Mouse (Mus musculus) forebrain, embryonic 16.5 days (tissue): ENCODE results near the gene Mei1. TPM values are rescaled to one million over a fixed set of nuclear protein-coding genes. Genes with fewer than 3 reads are reported as not detected.

ENCODE experiments used
- ATAC-seq: fragments of 200-750 bp; cut with Nextera tagmentation; 2 replicates; pipeline ENCODE4 v1.8.0; 2017; ENCODE audit warnings: mild to moderate bottlenecking, moderate library complexity
- H3K27ac ChIP-seq: fragments of 300-500 bp; sonication (generic); 2 replicates; pipeline ENCODE4 v1.5.1; 2014; ENCODE audit warnings: low read length, control low read depth
- H3K27me3 ChIP-seq: fragments of 300-500 bp; sonication (generic); replicated peaks from 2 replicates; pipeline ENCODE4 v1.6.1; 2014; ENCODE audit warnings: low read length; ENCODE audit not compliant: control insufficient read depth, insufficient read depth
- H3K36me3 ChIP-seq: fragments of 300-500 bp; sonication (generic); 2 replicates; pipeline ENCODE4 v1.6.1; 2014; ENCODE audit not compliant: control insufficient read depth, insufficient read depth
- H3K4me1 ChIP-seq: fragments of 300-500 bp; sonication (generic); replicated peaks from 2 replicates; pipeline ENCODE4 v1.6.1; 2014; ENCODE audit warnings: low read length; ENCODE audit not compliant: control insufficient read depth, insufficient read depth
- H3K4me2 ChIP-seq: fragments of 300-500 bp; sonication (generic); 2 replicates; pipeline ENCODE4 v1.6.1; 2014; ENCODE audit warnings: mild to moderate bottlenecking, low read length, control low read depth
- H3K4me3 ChIP-seq: fragments of 300-500 bp; sonication (generic); replicated peaks from 2 replicates; pipeline ENCODE4 v1.5.1; 2014; ENCODE audit warnings: mild to moderate bottlenecking, low read length, control low read depth
- H3K9ac ChIP-seq: fragments of 300-500 bp; sonication (generic); replicated peaks from 2 replicates; pipeline ENCODE4 v1.6.1; 2014; ENCODE audit warnings: low read depth, low read length, control low read depth
- H3K9me3 ChIP-seq: fragments of 300-500 bp; sonication (generic); 2 replicates; pipeline ENCODE4 v1.6.1; 2016; ENCODE audit warnings: low read length; ENCODE audit not compliant: control insufficient read depth
- WGBS: fragments of 180-500 bp; shearing (Covaris S2); extraction: QIAGEN DNeasy Blood & Tissue Kit; methylation state at CpG from one replicate; pipeline ENCODE4 v1.1.7; 2014; 5-methylcytosine and 5-hydroxymethylcytosine counted together
- polyA plus RNA-seq: library from polyadenylated mRNA; unstranded; fragments of >200 nt; fragmentation: Nextera tagmentation; extraction: Ambion mirVana; gene quantifications from 2 replicates; pipeline ENCODE4 v1.2.1, GENCODE M21; 2015

Gene Mei1
- polyA plus RNA-seq, 1 experiment from 2014 or later = not detected

GRCm38 (mm10) chr15:82165332-82166239 lies 95.8 kb downstream of the Mei1 start:
- Histone ChIP-seq H3K4me1 (peaks cover 13% of the 10 kb centered on the region), H3K9me3 (no peaks in the 10 kb centered on the region), H3K4me3 (no peak overlapping the region), H3K9ac (no peak overlapping the region), H3K27me3 (no peaks in the 10 kb centered on the region), H3K36me3 (peaks cover 5% of the 10 kb centered on the region; the same call in 1 of the 2 replicates), H3K27ac (no peak overlapping the region), H3K4me2 (no peak overlapping the region)
- 60% methylated on average over 8 of the region's 8 CpGs for WGBS
- no peak for ATAC-seq

GRCm38 (mm10) chr15:82166240-82167100 lies 96.7 kb downstream of the Mei1 start:
- Histone ChIP-seq H3K4me2 (no peak overlapping the region), H3K4me1 (peaks cover 13% of the 10 kb centered on the region), H3K27me3 (no peaks in the 10 kb centered on the region), H3K9ac (no peak overlapping the region), H3K36me3 (peaks cover 13% of the 10 kb centered on the region), H3K27ac (no peak overlapping the region), H3K4me3 (no peak overlapping the region), H3K9me3 (no peaks in the 10 kb centered on the region)
- peak; percentile 45; the same call in 1 of the 2 replicates for ATAC-seq
- 43% methylated on average over 22 of the region's 22 CpGs for WGBS

GRCm38 (mm10) chr15:82167201-82168168 lies 97.7 kb downstream of the Mei1 start:
- no peak overlapping the region for H3K4me3 ChIP-seq
- no peaks in the 10 kb centered on the region for H3K9me3 ChIP-seq
- 72% methylated on average over 23 of the region's 23 CpGs for WGBS
- ATAC-seq = no peak
- H3K4me2 ChIP-seq = no peak overlapping the region
- H3K27ac ChIP-seq = no peak overlapping the region
- H3K27me3 ChIP-seq = no peaks in the 10 kb centered on the region
- H3K36me3 ChIP-seq = peaks cover 16% of the 10 kb centered on the region
- peaks cover 13% of the 10 kb centered on the region for H3K4me1 ChIP-seq
- H3K9ac ChIP-seq = no peak overlapping the region

- 84% methylated on average over 5 of the region's 5 CpGs for WGBS
- Histone ChIP-seq H3K36me3 (peaks cover 19% of the 10 kb centered on the region), H3K4me2 (no peak overlapping the region), H3K27ac (no peak overlapping the region), H3K4me3 (no peak overlapping the region), H3K9me3 (no peaks in the 10 kb centered on the region), H3K27me3 (no peaks in the 10 kb centered on the region), H3K9ac (no peak overlapping the region), H3K4me1 (peaks cover 10% of the 10 kb centered on the region)
- no peak for ATAC-seq
Observed at GRCm38 (mm10) chr15:82169671-82170070, 99.9 kb downstream of the Mei1 start.

GRCm38 (mm10) chr15:82170437-82171377 lies 100.9 kb downstream of the Mei1 start:
- H3K9ac ChIP-seq = no peak overlapping the region
- peaks cover 29% of the 10 kb centered on the region for H3K36me3 ChIP-seq
- no peak overlapping the region for H3K4me2 ChIP-seq
- no peak overlapping the region for H3K27ac ChIP-seq
- H3K27me3 ChIP-seq = no peaks in the 10 kb centered on the region
- ATAC-seq = no peak
- H3K9me3 ChIP-seq = no peaks in the 10 kb centered on the region
- H3K4me1 ChIP-seq = peaks cover 10% of the 10 kb centered on the region
- H3K4me3 ChIP-seq = no peak overlapping the region
- WGBS = 86% methylated on average over 36 of the region's 36 CpGs

- Histone ChIP-seq H3K4me1 (no peaks in the 10 kb centered on the region), H3K4me3 (no peak overlapping the region), H3K36me3 (peaks cover 42% of the 10 kb centered on the region), H3K9me3 (no peaks in the 10 kb centered on the region), H3K27me3 (no peaks in the 10 kb centered on the region), H3K4me2 (no peak overlapping the region), H3K27ac (no peak overlapping the region), H3K9ac (no peak overlapping the region)
- 77% methylated on average over 8 of the region's 8 CpGs for WGBS
- no peak for ATAC-seq
Observed at GRCm38 (mm10) chr15:82172648-82173047, 102.9 kb downstream of the Mei1 start.

- WGBS = 95% methylated on average over 9 of the region's 9 CpGs
- Histone ChIP-seq H3K27ac (no peak overlapping the region), H3K4me2 (no peak overlapping the region), H3K4me1 (no peaks in the 10 kb centered on the region), H3K4me3 (no peak overlapping the region), H3K36me3 (peaks cover 61% of the 10 kb centered on the region), H3K27me3 (no peaks in the 10 kb centered on the region), H3K9me3 (no peaks in the 10 kb centered on the region), H3K9ac (no peak overlapping the region)
- no peak for ATAC-seq
Observed at GRCm38 (mm10) chr15:82175091-82175490, 105.3 kb downstream of the Mei1 start.
